Mouse (Mus musculus): ENCODE data around the gene Tiam1.

GRCm38 (mm10) chr16:89968058-89968457, 175.5 kb downstream of the Tiam1 start:
- TF ChIP-seq CTCF (IDR thresholded peaks at IDR 0.05; ENCODE audit: low read depth, low read length): no peak
- TF ChIP-seq TAL1 (conservative IDR thresholded peaks at IDR 0.05; ENCODE audit: low read depth, low read length): no peak
- no peak for TF ChIP-seq GATA1 (IDR thresholded peaks at IDR 0.05; ENCODE audit: borderline replicate concordance, low read length)
- TF ChIP-seq POLR2AphosphoS5 (IDR thresholded peaks at IDR 0.05; ENCODE audit: insufficient replicate concordance, low read depth, low read length): no peak
